ENCODE assay signal across 19 mouse cellular contexts in the genomic region with DNA sequence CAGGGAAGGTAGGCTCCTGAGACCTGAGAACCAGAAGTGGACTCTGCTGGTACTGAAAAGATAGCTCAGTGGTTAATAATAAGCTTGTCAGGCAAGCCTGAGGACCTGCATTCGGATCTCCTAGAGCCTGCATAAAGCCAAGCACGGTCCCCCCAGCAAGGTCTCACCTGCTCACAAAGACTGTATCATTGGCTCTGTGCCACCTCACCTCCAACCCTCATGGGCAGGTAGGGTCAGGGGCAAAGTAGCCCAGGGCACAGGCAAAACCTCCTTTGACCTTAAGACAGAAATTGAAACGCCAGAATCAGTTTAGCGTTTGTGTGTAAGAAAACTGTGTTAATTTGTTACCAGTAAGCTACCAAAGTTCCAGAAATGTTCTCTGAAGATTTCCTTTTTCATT.
DNase-seq lines count a peak whose midpoint lies in the region; ATAC-seq and TF ChIP-seq lines count a peak whose summit lies in the region.
"Had no signal": no experiment of that assay in that cellular context is flagged by ENCODE, and none has a peak within 500 bp of the region (broad histone marks: within the 10 kb centered on the region; RNA-seq: fewer than 3 reads in every experiment).

No protein-coding gene starts in this region.

- intact Hi-C loops in left cerebral cortex, postnatal 10 days (cut with DNase I), result no loop called here

- no peaks in the 10 kb centered on the region for H3K9me3 ChIP-seq in liver, embryonic 12.5 days (replicated peaks)
- H3K9me3 ChIP-seq: embryonic facial prominence, embryonic 12.5 days; forebrain, embryonic 15.5 days; heart, embryonic 10.5 days; hindbrain, embryonic 13.5 days had no signal

- H3K4me2 ChIP-seq in liver, embryonic 12.5 days, result no peak overlapping the region
- H3K4me2 ChIP-seq: embryonic facial prominence, embryonic 12.5 days; forebrain, embryonic 15.5 days; hindbrain, embryonic 13.5 days had no signal

- H3K4me3 ChIP-seq in liver, adult 2 months (ENCODE audit: insufficient read depth, low read depth, low read length), result no peak overlapping the region
- no peak overlapping the region for H3K4me3 ChIP-seq in liver, embryonic 12.5 days
- H3K4me3 ChIP-seq: embryonic facial prominence, embryonic 12.5 days; forebrain, embryonic 15.5 days; heart, embryonic 10.5 days; hindbrain, embryonic 13.5 days had no signal

- H3K9ac ChIP-seq in liver, adult 2 months (ENCODE audit: low read depth, low read length), result no peak overlapping the region
- H3K9ac ChIP-seq in liver, embryonic 12.5 days, result no peak overlapping the region
- H3K9ac ChIP-seq: embryonic facial prominence, embryonic 12.5 days; forebrain, embryonic 15.5 days; hindbrain, embryonic 13.5 days had no signal

- H3K79me2 ChIP-seq in liver, adult 2 months (ENCODE audit: control insufficient read depth, insufficient read depth, low read length), result no peaks in the 10 kb centered on the region

- peak overlapping the region; percentile 67 for H3K27ac ChIP-seq in liver, adult 2 months (replicated peaks; ENCODE audit: insufficient read depth, low read depth, low read length)
- no peak overlapping the region for H3K27ac ChIP-seq in liver, embryonic 12.5 days
- H3K27ac ChIP-seq: embryonic facial prominence, embryonic 12.5 days; forebrain, embryonic 15.5 days; heart, embryonic 10.5 days; hindbrain, embryonic 13.5 days had no signal

- peaks cover 6% of the 10 kb centered on the region; the same call in 1 of the 2 replicates for H3K4me1 ChIP-seq in liver, adult 2 months (ENCODE audit: control insufficient read depth, insufficient read depth, low read length)
- H3K4me1 ChIP-seq in liver, embryonic 12.5 days, result no peaks in the 10 kb centered on the region
- H3K4me1 ChIP-seq: embryonic facial prominence, embryonic 12.5 days; forebrain, embryonic 15.5 days; heart, embryonic 10.5 days; hindbrain, embryonic 13.5 days had no signal

- peak; percentile 44 for DNase-seq in liver, adult 2 months (ENCODE audit: extremely low read depth, low read depth, low spot score)
- DNase-seq in kidney, adult 9 months, result peak; percentile 80
- DNase-seq in kidney, postnatal 25 days, result peak; percentile 70 to 80
- no peak for DNase-seq in left cerebral cortex, postnatal 10 days (ENCODE audit: extremely low spot score in 1 of 2, low spot score in 2 of 2)
- no peak for DNase-seq in layer of hippocampus, adult 18-20 months (ENCODE audit: low spot score in 2 of 2)
- DNase-seq: adrenal gland, adult 8-10 months; cerebellum, adult 11-12 months; cerebellum, adult 9-10 months; cerebellum, postnatal 25 days; gastrocnemius, postnatal 10 days; heart, adult 18-20 months; heart, postnatal 10 days had no signal

- H3K36me3 ChIP-seq in liver, adult 2 months (ENCODE audit: control insufficient read depth, insufficient read depth, low read length), result no peaks in the 10 kb centered on the region
- no peaks in the 10 kb centered on the region for H3K36me3 ChIP-seq in liver, embryonic 12.5 days
- H3K36me3 ChIP-seq: embryonic facial prominence, embryonic 12.5 days; forebrain, embryonic 15.5 days; heart, embryonic 10.5 days; hindbrain, embryonic 13.5 days had no signal

- TF ChIP-seq CTCF in liver, adult 2 months (IDR thresholded peaks at IDR 0.05; ENCODE audit: low read depth, low read length), result no peak

- no peak for ATAC-seq in liver, embryonic 12.5 days
- no peak for ATAC-seq in megakaryocyte progenitor cell, adult 5-6 weeks (replicated peaks; ENCODE audit: poor library complexity)
- ATAC-seq: forebrain, embryonic 15.5 days had no signal

- no peaks in the 10 kb centered on the region for H3K27me3 ChIP-seq in liver, adult 2 months (ENCODE audit: control insufficient read depth, insufficient read depth, low read length)
- no peaks in the 10 kb centered on the region for H3K27me3 ChIP-seq in liver, embryonic 12.5 days (replicated peaks)
- H3K27me3 ChIP-seq: CH12.LX; embryonic facial prominence, embryonic 12.5 days; forebrain, embryonic 15.5 days; hindbrain, embryonic 13.5 days had no signal

- WGBS in liver, adult 2 months, result 34% methylated on average over 4 of the region's 4 CpGs
- WGBS in liver, embryonic 12.5 days (ENCODE audit: insufficient replicate concordance), result 74% methylated on average over 4 of the region's 4 CpGs

- TF ChIP-seq POLR2A in liver, adult 2 months (IDR thresholded peaks at IDR 0.05; ENCODE audit: extremely low read depth, insufficient read depth, low read length), result no peak

Comparison
In these comparisons a context has a peak if more than half of its experiments do, and no peak if none do; other contexts are left out.
1. DNase-seq: peak in liver, adult 2 months (single experiment), kidney, adult 9 months (single experiment) and kidney, postnatal 25 days (2 of 2); none in left cerebral cortex, postnatal 10 days (0 of 2) and layer of hippocampus, adult 18-20 months (0 of 2).